Mouse (Mus musculus) ovary, postnatal 10 days (tissue): ENCODE data around the gene Prm2.

Source experiments
- DNase-seq: peaks from one replicate; pipeline ENCODE4 v3.0.0; 2022; ENCODE audit warnings: low spot score

The Prm2 gene

DNA sequence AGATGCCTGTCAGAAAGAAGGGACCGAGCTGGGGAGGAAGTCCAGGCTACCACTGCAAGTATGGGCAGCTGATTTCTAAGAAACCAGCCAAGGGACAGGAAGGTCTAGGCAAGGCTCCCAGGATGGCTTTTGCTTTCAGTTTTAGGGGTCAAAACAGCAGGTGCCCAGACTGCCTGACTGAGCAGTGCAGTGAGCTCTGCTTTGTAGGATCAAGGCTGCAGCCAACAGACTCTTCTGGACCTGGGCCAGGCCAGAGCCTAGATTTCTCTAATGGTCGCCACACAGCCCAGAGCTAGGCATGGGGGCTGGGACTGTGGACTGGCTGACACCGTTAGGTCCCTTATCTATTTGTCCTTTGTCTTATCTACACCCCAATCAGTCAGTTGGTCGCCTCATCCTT, 21.2 kb downstream of the Prm2 start:
- no peak for DNase-seq

- DNase-seq, result no peak
These were observed 22.4 kb downstream of the Prm2 start for GRCm38 (mm10) chr16:10773543-10773942.

GRCm38 (mm10) chr16:10771769-10772510, 24.0 kb downstream of the Prm2 start:
- DNase-seq, result no peak

DNA sequence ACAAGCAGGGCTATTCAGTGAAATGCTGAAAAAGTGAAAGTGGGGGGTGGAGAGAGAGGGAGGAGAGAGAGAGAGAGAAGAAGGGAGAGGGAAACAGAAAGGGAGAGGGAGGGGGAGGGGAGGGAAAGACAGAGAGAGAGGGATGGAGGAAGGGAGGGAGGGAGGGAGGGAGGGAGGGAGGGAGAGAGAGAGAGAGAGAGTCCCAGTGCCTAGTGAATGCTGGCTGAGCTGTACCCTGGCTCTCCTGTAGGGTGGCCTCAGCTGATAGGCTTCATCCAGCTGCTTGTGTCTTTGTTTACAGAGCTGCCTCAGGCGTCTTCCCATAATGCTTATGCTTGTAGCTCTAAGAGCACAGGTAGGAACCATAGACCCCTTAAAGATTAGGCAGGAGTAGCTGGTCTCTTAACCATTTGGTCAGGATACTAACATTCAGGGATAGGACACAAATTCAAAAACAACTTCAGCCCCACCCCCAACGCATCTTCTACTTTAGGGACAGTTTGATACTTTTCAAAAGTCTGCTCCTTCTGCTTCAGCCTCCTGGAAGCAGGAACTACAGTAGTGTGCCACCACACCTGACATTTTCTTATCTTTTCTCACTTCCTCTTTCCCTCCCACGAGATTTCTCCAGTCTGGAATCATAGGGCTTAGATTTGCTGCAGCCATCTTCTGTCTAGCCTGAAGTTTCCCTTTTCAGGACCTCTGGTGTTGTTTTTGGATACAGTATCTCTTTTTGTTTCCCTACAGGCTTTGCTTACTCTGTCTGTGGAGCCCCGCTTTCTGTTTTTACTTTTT, 25.2 kb downstream of the Prm2 start:
- no peak for DNase-seq

- DNase-seq, result no peak
These were observed 26.3 kb downstream of the Prm2 start for GRCm38 (mm10) chr16:10769661-10770060.

DNA sequence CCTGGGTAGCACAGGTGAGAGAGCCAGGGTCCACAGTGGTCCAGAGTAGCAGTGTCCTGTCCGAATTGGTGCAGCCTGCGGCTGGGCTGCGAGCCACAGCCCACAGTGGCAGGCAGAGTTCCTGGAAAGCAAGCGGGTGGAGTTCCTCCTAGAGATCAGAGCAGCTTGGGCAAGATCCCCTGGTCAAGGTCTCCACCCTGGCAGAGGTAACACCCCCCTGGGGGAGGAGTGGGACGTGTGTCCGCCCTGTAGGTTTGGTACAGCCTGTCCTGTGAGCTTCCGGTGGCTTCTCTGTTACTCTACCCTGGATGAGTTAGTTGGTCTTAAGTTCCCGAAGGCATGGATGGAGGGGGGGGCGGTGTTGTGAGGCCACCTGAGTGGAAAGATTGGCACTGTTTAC, 27.1 kb downstream of the Prm2 start:
- no peak for DNase-seq

- peak; percentile 29 for DNase-seq
These were observed 28.8 kb downstream of the Prm2 start for GRCm38 (mm10) chr16:10767158-10767557.

GRCm38 (mm10) chr16:10764323-10764722, 31.6 kb downstream of the Prm2 start:
- DNase-seq, result no peak

- DNase-seq, result no peak
These were observed 32.2 kb downstream of the Prm2 start for GRCm38 (mm10) chr16:10763540-10764264.

DNA sequence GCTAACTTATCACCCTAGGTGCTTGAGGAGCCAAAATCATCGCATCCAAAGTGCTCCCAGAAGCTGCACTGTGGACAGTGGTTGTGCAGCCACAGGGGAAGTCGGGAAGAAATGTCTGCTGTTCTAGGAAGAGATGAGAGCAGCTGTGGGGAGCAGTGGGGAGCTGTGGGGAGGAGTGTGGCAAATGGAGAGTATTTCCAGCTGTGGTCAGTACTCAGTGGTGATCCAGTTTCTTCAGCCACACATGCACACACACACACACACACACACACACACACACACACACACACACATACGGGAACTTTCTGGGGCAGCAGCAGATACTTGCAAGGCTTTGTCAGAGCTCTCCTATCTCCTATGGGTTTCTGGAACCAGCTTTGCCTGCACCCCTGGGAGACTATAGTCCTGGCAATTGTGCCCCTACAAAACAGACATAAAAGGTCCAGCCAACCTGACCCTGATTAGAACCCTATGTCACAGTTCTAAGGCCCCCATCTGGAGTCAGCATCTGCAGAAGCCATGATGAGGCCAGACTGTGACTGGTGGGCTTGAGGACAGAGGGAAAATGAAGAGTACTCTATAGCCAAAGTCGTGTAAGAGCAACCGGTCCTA, 33.3 kb downstream of the Prm2 start:
- no peak for DNase-seq

- no peak for DNase-seq
These were observed 34.8 kb downstream of the Prm2 start for GRCm38 (mm10) chr16:10761182-10761581.

DNA sequence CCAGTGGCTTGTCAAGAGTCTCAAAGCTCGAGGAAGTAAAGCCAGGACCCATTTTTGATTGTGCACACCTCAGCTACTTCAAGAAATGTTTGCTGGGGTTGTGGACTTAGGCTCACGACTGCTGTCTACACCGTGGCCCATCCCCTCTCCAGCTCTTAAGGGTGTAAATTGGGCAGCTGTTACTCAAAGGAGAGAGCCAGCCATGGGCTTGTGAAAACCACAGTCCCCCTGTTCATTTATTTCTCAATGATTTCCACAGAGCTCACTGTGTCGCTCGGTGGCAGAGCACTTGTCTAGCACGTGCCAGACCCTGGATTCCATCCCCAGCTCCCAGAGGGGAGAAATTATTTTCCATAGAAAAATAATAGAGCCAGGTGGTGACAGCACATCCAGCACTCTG, 39.8 kb downstream of the Prm2 start:
- no peak for DNase-seq

- no peak for DNase-seq
These were observed 41.2 kb downstream of the Prm2 start for GRCm38 (mm10) chr16:10754521-10755296.

DNA sequence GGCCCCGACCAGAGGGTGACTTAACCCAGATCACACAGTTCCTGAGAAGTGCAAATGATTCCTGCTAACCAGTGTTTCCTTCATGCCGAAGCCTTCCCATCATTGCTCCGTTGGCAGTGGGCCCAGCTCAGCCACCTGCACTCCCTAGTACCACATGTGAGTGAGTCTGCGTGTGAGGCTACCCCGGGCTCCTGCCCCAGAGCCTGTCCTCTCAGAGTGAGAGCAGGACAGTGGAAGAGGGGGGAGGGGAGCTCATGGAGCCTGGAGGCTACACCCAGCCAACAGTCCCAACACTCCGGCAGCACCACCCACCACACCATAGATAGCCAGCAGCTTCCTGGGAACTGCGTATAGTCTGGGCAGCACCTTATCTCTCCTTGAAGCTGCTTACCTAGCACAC, 46.1 kb downstream of the Prm2 start:
- DNase-seq, result no peak

DNA sequence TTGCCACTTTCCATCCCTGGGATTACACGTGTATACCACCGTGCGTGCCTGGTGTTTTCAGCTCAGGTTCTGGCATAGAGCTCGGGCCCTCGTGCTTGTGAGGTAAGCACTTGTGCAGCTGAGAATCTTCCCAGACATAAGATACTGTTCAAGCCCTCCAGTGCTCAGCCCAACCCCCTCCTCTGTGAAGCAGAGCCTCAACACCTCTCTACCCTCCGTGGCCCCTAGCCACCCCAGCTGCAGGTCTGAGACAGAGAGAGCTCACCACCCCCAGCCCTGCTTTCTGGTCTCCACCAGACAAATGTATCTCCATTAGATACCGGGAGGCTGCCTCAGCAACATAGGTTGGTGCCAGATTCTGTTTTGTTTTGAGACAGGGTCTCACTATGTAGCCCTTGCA, 46.7 kb downstream of the Prm2 start:
- DNase-seq, result no peak
